Mouse (Mus musculus): ENCODE data around the gene Ly6g5c. TPM values are rescaled to one million over a fixed set of nuclear protein-coding genes. Genes with fewer than 3 reads are reported as not detected.

Gene Ly6g5c
- total and polyA plus RNA-seq, 3 experiments: not detected

GRCm38 (mm10) chr17:35074097-35074496, 34.0 kb upstream of the Ly6g5c start:
- no peaks in the 10 kb centered on the region for H3K9me3 ChIP-seq (replicated peaks; ENCODE audit: low read length)
- no peaks in the 10 kb centered on the region for H3K36me3 ChIP-seq (replicated peaks in 1 of 2; ENCODE audit: control insufficient read depth in 1 of 2, insufficient read depth in 1 of 2, low read length in 1 of 2)
- no peaks in the 10 kb centered on the region for H3K79me2 ChIP-seq (replicated peaks; ENCODE audit: control insufficient read depth, extremely low read depth, insufficient read depth, poor library complexity, severe bottlenecking)
- H3K27ac ChIP-seq (ENCODE audit: insufficient read depth, low read depth): no peak overlapping the region
- no peak overlapping the region for H3K9ac ChIP-seq (ENCODE audit: insufficient read depth, low read depth)
- no peak for DNase-seq (ENCODE audit: extremely low read depth)
- TF ChIP-seq PAX5 (IDR thresholded peaks at IDR 0.05; ENCODE audit: low read length): no peak
- no peak for TF ChIP-seq RCOR1 (conservative IDR thresholded peaks at IDR 0.05; ENCODE audit: low read depth, low read length)
- no peak for TF ChIP-seq GABPA (IDR thresholded peaks at IDR 0.05; ENCODE audit: insufficient replicate concordance, low read depth, low read length)
- peaks cover 4 to 5% of the 10 kb centered on the region in 2 experiments; a peak in 1 of 4 replicates for H3K4me1 ChIP-seq (ENCODE audit: control insufficient read depth in 1 of 2, insufficient read depth in 2 of 2)
- dilution Hi-C loops (cut with MboI; ENCODE audit: extremely low pct_ligation_motif_present, extremely low pct_unique_long_range_greater_than_20kb, low sequenced_read_pairs): no loop called here
- no peak overlapping the region for H3K4me2 ChIP-seq (ENCODE audit: insufficient read depth, low read depth, poor library complexity, severe bottlenecking)
- no peak overlapping the region for H3K4me3 ChIP-seq (replicated peaks in 1 of 3; ENCODE audit: low read depth in 2 of 3, low read length in 2 of 3, poor library complexity in 1 of 3)
- in situ Hi-C loops (cut with MboI; ENCODE audit: low pct_ligation_motif_present, low pct_unique_long_range_greater_than_20kb, low sequenced_read_pairs): no loop called here
- no peaks in the 10 kb centered on the region for H3K27me3 ChIP-seq (replicated peaks)

GRCm38 (mm10) chr17:35076507-35077176, 31.4 kb upstream of the Ly6g5c start, which contains the start of gene Ly6g6e:
Gene Ly6g6e (plus strand): TSS chr17:35076902.
- H3K27me3 ChIP-seq (replicated peaks): no peaks in the 10 kb centered on the region
- H3K27ac ChIP-seq (ENCODE audit: insufficient read depth, low read depth): no peak within 1 kb of the TSS
- H3K9ac ChIP-seq (ENCODE audit: insufficient read depth, low read depth): no peak within 1 kb of the TSS
- dilution Hi-C loops (cut with MboI; ENCODE audit: extremely low pct_ligation_motif_present, extremely low pct_unique_long_range_greater_than_20kb, low sequenced_read_pairs) (no loop called here), in situ Hi-C loops (cut with MboI; ENCODE audit: low pct_ligation_motif_present, low pct_unique_long_range_greater_than_20kb, low sequenced_read_pairs) (no loop called here)
- DNase-seq (ENCODE audit: extremely low read depth): no peak
- H3K4me3 ChIP-seq (replicated peaks in 1 of 3; ENCODE audit: low read depth in 2 of 3, low read length in 2 of 3, poor library complexity in 1 of 3): no peak within 1 kb of the TSS
- H3K79me2 ChIP-seq (replicated peaks; ENCODE audit: control insufficient read depth, extremely low read depth, insufficient read depth, poor library complexity, severe bottlenecking): no peaks in the 10 kb centered on the region
- H3K4me1 ChIP-seq (ENCODE audit: control insufficient read depth in 1 of 2, insufficient read depth in 2 of 2): peaks cover 14 to 20% of the 10 kb centered on the region in 2 experiments
- H3K36me3 ChIP-seq (replicated peaks in 1 of 2; ENCODE audit: control insufficient read depth in 1 of 2, insufficient read depth in 1 of 2, low read length in 1 of 2): no peaks in the 10 kb centered on the region
- no peak within 1 kb of the TSS for H3K4me2 ChIP-seq (ENCODE audit: insufficient read depth, low read depth, poor library complexity, severe bottlenecking)
- no peak for TF ChIP-seq NELFE (IDR thresholded peaks at IDR 0.05; ENCODE audit: low read depth, low read length)
- no peaks in the 10 kb centered on the region for H3K9me3 ChIP-seq (replicated peaks; ENCODE audit: low read length)

- no peak for TF ChIP-seq ZKSCAN1 (IDR thresholded peaks at IDR 0.05; ENCODE audit: borderline replicate concordance, low read depth, low read length)
- no peak for TF ChIP-seq EP300 (IDR thresholded peaks at IDR 0.05; ENCODE audit: low read length)
- no peak for TF ChIP-seq UBTF (IDR thresholded peaks at IDR 0.05; ENCODE audit: low read depth, low read length)
- no peak for TF ChIP-seq ZNF384 (IDR thresholded peaks at IDR 0.05; ENCODE audit: low read depth, low read length)
- TF ChIP-seq ZMIZ1 (IDR thresholded peaks at IDR 0.05; ENCODE audit: low read depth, low read length): no peak
- no peak for TF ChIP-seq ZC3H11A (IDR thresholded peaks at IDR 0.05; ENCODE audit: low read depth, low read length)
- no peak for TF ChIP-seq JUND (conservative IDR thresholded peaks at IDR 0.05; ENCODE audit: low read depth, low read length)
- no peak for TF ChIP-seq TCF12 (IDR thresholded peaks at IDR 0.05; ENCODE audit: low read depth, low read length)
- no peak for TF ChIP-seq POLR2AphosphoS2 (IDR thresholded peaks at IDR 0.05; ENCODE audit: low read depth, low read length)
- no peak for TF ChIP-seq POLR2A (IDR thresholded peaks at IDR 0.05; ENCODE audit: low read depth, low read length)
- TF ChIP-seq CHD1 (IDR thresholded peaks at IDR 0.05; ENCODE audit: low read depth, low read length): no peak
- no peak for TF ChIP-seq USF2 (conservative IDR thresholded peaks at IDR 0.05; ENCODE audit: low read depth, low read length)
- in situ Hi-C loops (cut with MboI; ENCODE audit: low pct_ligation_motif_present, low pct_unique_long_range_greater_than_20kb, low sequenced_read_pairs): no loop called here
- Histone ChIP-seq H3K4me3 (replicated peaks in 1 of 3; ENCODE audit: low read depth in 2 of 3, low read length in 2 of 3, poor library complexity in 1 of 3) (no peak overlapping the region), H3K79me2 (replicated peaks; ENCODE audit: control insufficient read depth, extremely low read depth, insufficient read depth, poor library complexity, severe bottlenecking) (no peaks in the 10 kb centered on the region), H3K9me3 (replicated peaks; ENCODE audit: low read length) (no peaks in the 10 kb centered on the region), H3K4me1 (ENCODE audit: control insufficient read depth in 1 of 2, insufficient read depth in 2 of 2) (peaks cover 14 to 22% of the 10 kb centered on the region in 2 experiments), H3K27ac (ENCODE audit: insufficient read depth, low read depth) (no peak overlapping the region), H3K36me3 (replicated peaks in 1 of 2; ENCODE audit: control insufficient read depth in 1 of 2, insufficient read depth in 1 of 2, low read length in 1 of 2) (no peaks in the 10 kb centered on the region), H3K27me3 (replicated peaks) (no peaks in the 10 kb centered on the region), H3K9ac (ENCODE audit: insufficient read depth, low read depth) (no peak overlapping the region), H3K4me2 (ENCODE audit: insufficient read depth, low read depth, poor library complexity, severe bottlenecking) (no peak overlapping the region)
- dilution Hi-C loops (cut with MboI; ENCODE audit: extremely low pct_ligation_motif_present, extremely low pct_unique_long_range_greater_than_20kb, low sequenced_read_pairs): no loop called here
- DNase-seq (ENCODE audit: extremely low read depth): no peak
Measured at GRCm38 (mm10) chr17:35077285-35077684, 30.8 kb upstream of the Ly6g5c start.
